Comparison of ENCODE assay signal across 10 mouse cellular contexts in genomic region chr3:39209382-39210165, GRCm38 (mm10).
DNase-seq lines count a peak whose midpoint lies in the region; ATAC-seq and TF ChIP-seq lines count a peak whose summit lies in the region.
"Had no signal": no experiment of that assay in that cellular context is flagged by ENCODE, and none has a peak within 500 bp of the region (broad histone marks: within the 10 kb centered on the region; RNA-seq: fewer than 3 reads in every experiment).

No protein-coding gene starts in this region.

- H3K27ac ChIP-seq in hindbrain, embryonic 16.5 days (ENCODE audit: low read depth, low read length), result no peak overlapping the region
- no peak overlapping the region for H3K27ac ChIP-seq in stomach, postnatal 0 days (replicated peaks)
- H3K27ac ChIP-seq: intestine, embryonic 15.5 days; liver, embryonic 15.5 days had no signal

- H3K36me3 ChIP-seq in hindbrain, embryonic 16.5 days (ENCODE audit: control insufficient read depth, insufficient read depth, low read length), result no peaks in the 10 kb centered on the region
- no peaks in the 10 kb centered on the region for H3K36me3 ChIP-seq in stomach, postnatal 0 days (ENCODE audit: control insufficient read depth, insufficient read depth, low read length)
- H3K36me3 ChIP-seq: intestine, embryonic 15.5 days; liver, embryonic 15.5 days had no signal

- peak; percentile 90 for ATAC-seq in hindbrain, embryonic 16.5 days
- ATAC-seq in stomach, postnatal 0 days (ENCODE audit: low FRiP score, low TSS enrichment), result no peak
- ATAC-seq: intestine, embryonic 15.5 days had no signal

- DNase-seq in layer of hippocampus, adult 11-12 months (ENCODE audit: low spot score), result peak; percentile 52
- DNase-seq in layer of hippocampus, postnatal 25 days (ENCODE audit: extremely low spot score in 1 of 2, low spot score in 1 of 2), result no peak
- peak; percentile 9 to 28 for DNase-seq in left cerebral cortex, postnatal 36 days (ENCODE audit: low spot score in 2 of 2)
- peak; percentile 10 for DNase-seq in right cerebral cortex, postnatal 4 days
- no peak for DNase-seq in lung, postnatal 14 days
- no peak for DNase-seq in stomach, postnatal 0 days (ENCODE audit: low spot score)

- H3K4me3 ChIP-seq in hindbrain, embryonic 16.5 days (ENCODE audit: low read length), result no peak overlapping the region
- no peak overlapping the region for H3K4me3 ChIP-seq in stomach, postnatal 0 days (ENCODE audit: low read depth, low read length)
- H3K4me3 ChIP-seq: intestine, embryonic 15.5 days; liver, embryonic 15.5 days had no signal

- TF ChIP-seq CTCF in stomach, postnatal 0 days (IDR thresholded peaks at IDR 0.05; ENCODE audit: low read depth), result no peak

- peaks cover 3% of the 10 kb centered on the region; the same call in 1 of the 2 replicates for H3K4me1 ChIP-seq in hindbrain, embryonic 16.5 days (ENCODE audit: control insufficient read depth, insufficient read depth, low read depth, low read length)
- H3K4me1 ChIP-seq in stomach, postnatal 0 days (replicated peaks; ENCODE audit: control insufficient read depth, insufficient read depth), result no peaks in the 10 kb centered on the region
- H3K4me1 ChIP-seq: intestine, embryonic 15.5 days; liver, embryonic 15.5 days had no signal

- no peaks in the 10 kb centered on the region for H3K27me3 ChIP-seq in hindbrain, embryonic 16.5 days (replicated peaks; ENCODE audit: control insufficient read depth, insufficient read depth, low read length)
- H3K27me3 ChIP-seq in stomach, postnatal 0 days (ENCODE audit: control insufficient read depth, insufficient read depth, low read length), result no peaks in the 10 kb centered on the region
- H3K27me3 ChIP-seq: intestine, embryonic 15.5 days; liver, embryonic 15.5 days had no signal

- no peak overlapping the region for H3K4me2 ChIP-seq in hindbrain, embryonic 16.5 days (ENCODE audit: low read length)
- H3K4me2 ChIP-seq in stomach, postnatal 0 days (replicated peaks; ENCODE audit: low read depth), result no peak overlapping the region
- H3K4me2 ChIP-seq: heart, embryonic 11.5 days; intestine, embryonic 15.5 days; liver, embryonic 15.5 days had no signal

- 52% methylated on average over 8 of the region's 8 CpGs for WGBS in hindbrain, embryonic 16.5 days
- 81% methylated on average over 8 of the region's 8 CpGs for WGBS in stomach, postnatal 0 days

- H3K9me3 ChIP-seq in hindbrain, embryonic 16.5 days (ENCODE audit: control insufficient read depth, low read length), result no peaks in the 10 kb centered on the region
- H3K9me3 ChIP-seq in stomach, postnatal 0 days (ENCODE audit: control insufficient read depth, low read length), result no peaks in the 10 kb centered on the region
- H3K9me3 ChIP-seq: intestine, embryonic 15.5 days; liver, embryonic 15.5 days had no signal

- intact Hi-C loops in left cerebral cortex, postnatal 36 days (cut with DNase I), result loop anchor here (10.0 kb wide), 1 partner anchor 325 kb away; the partner anchor contains the start of gene Fat4

- no peak overlapping the region for H3K9ac ChIP-seq in hindbrain, embryonic 16.5 days (ENCODE audit: low read depth, low read length)
- H3K9ac ChIP-seq in stomach, postnatal 0 days (ENCODE audit: low read length), result no peak overlapping the region
- H3K9ac ChIP-seq: intestine, embryonic 15.5 days; liver, embryonic 15.5 days had no signal

- no peak for TF ChIP-seq EP300 in stomach, postnatal 0 days (optimal IDR thresholded peaks at IDR 0.05)

Comparison
In these comparisons a context has a peak if more than half of its experiments do, and no peak if none do; other contexts are left out.
1. DNase-seq: peak in layer of hippocampus, adult 11-12 months (single experiment), left cerebral cortex, postnatal 36 days (2 of 2) and right cerebral cortex, postnatal 4 days (single experiment); none in layer of hippocampus, postnatal 25 days (0 of 2), lung, postnatal 14 days (single experiment) and stomach, postnatal 0 days (single experiment).